Mouse (Mus musculus): ENCODE results near the gene Fam221a. TPM values are rescaled to one million over a fixed set of nuclear protein-coding genes. Genes with fewer than 3 reads are reported as not detected.

The Fam221a gene
- polyA plus RNA-seq (2016; fragmentation: Nextera tagmentation; extraction: Ambion mirVana): 3.5 and 5.8 TPM in 2 replicates

GRCm38 (mm10) chr6:49367159-49368054 lies at the start of gene Fam221a:
Gene Fam221a (plus strand): TSS chr6:49367739.
- peak; percentile 96 for DNase-seq (ENCODE audit: extremely low spot score, low spot score)
- peaks cover 8% of the 10 kb centered on the region for H3K27me3 ChIP-seq (ENCODE audit: poor library complexity, severe bottlenecking)
- peak within 1 kb of the TSS; percentile 86 for H3K27ac ChIP-seq
- H3K9me3 ChIP-seq: no peaks in the 10 kb centered on the region
- H3K36me3 ChIP-seq (replicated peaks): no peaks in the 10 kb centered on the region
- WGBS: 5% methylated on average over 46 of the region's 49 CpGs
- H3K4me1 ChIP-seq: peaks cover 22% of the 10 kb centered on the region
- H3K4me3 ChIP-seq: peak within 1 kb of the TSS; percentile 61

- WGBS: under 1% methylated on average over 47 of the region's 47 CpGs
- peaks cover 20% of the 10 kb centered on the region for H3K4me1 ChIP-seq
- no peaks in the 10 kb centered on the region for H3K36me3 ChIP-seq (replicated peaks)
- no peaks in the 10 kb centered on the region for H3K27me3 ChIP-seq (ENCODE audit: poor library complexity, severe bottlenecking)
- peak; percentile 98 for DNase-seq (ENCODE audit: extremely low spot score, low spot score)
- H3K27ac ChIP-seq: peak within 1 kb of the TSS; percentile 91
- peak within 1 kb of the TSS; percentile 72 for H3K4me3 ChIP-seq
- H3K9me3 ChIP-seq: no peaks in the 10 kb centered on the region
These were observed 48.5 kb upstream of the Fam221a start, which contains the start of gene Ccdc126 for GRCm38 (mm10) chr6:49318966-49319594. Gene Ccdc126 (plus strand): TSS chr6:49319274.

- DNase-seq (ENCODE audit: extremely low spot score, low spot score): no peak
- Histone ChIP-seq H3K4me3 (peak overlapping the region; percentile 72), H3K27me3 (ENCODE audit: poor library complexity, severe bottlenecking) (no peaks in the 10 kb centered on the region), H3K9me3 (no peaks in the 10 kb centered on the region), H3K4me1 (peaks cover 26% of the 10 kb centered on the region), H3K27ac (peak overlapping the region; percentile 91), H3K36me3 (replicated peaks) (no peaks in the 10 kb centered on the region)
- 16% methylated on average over 13 of the region's 13 CpGs for WGBS
These were observed 47.8 kb upstream of the Fam221a start for GRCm38 (mm10) chr6:49319595-49320315.

- H3K27ac ChIP-seq: no peak overlapping the region
- H3K4me3 ChIP-seq: no peak overlapping the region
- H3K27me3 ChIP-seq (ENCODE audit: poor library complexity, severe bottlenecking): no peaks in the 10 kb centered on the region
- peaks cover 26% of the 10 kb centered on the region for H3K4me1 ChIP-seq
- 85% methylated on average over 3 of the region's 3 CpGs for WGBS
- DNase-seq (ENCODE audit: extremely low spot score, low spot score): no peak
- H3K9me3 ChIP-seq: no peaks in the 10 kb centered on the region
- no peaks in the 10 kb centered on the region for H3K36me3 ChIP-seq (replicated peaks)
These were observed 46.2 kb upstream of the Fam221a start for GRCm38 (mm10) chr6:49321341-49321740.

- Histone ChIP-seq H3K4me1 (peaks cover 26% of the 10 kb centered on the region), H3K27me3 (ENCODE audit: poor library complexity, severe bottlenecking) (no peaks in the 10 kb centered on the region), H3K4me3 (no peak overlapping the region), H3K27ac (no peak overlapping the region), H3K36me3 (replicated peaks) (no peaks in the 10 kb centered on the region), H3K9me3 (no peaks in the 10 kb centered on the region)
- DNase-seq (ENCODE audit: extremely low spot score, low spot score): no peak
These were observed 45.5 kb upstream of the Fam221a start for GRCm38 (mm10) chr6:49322056-49322455.

GRCm38 (mm10) chr6:49322986-49323385 lies 44.6 kb upstream of the Fam221a start:
- Histone ChIP-seq H3K36me3 (replicated peaks) (no peaks in the 10 kb centered on the region), H3K4me1 (peaks cover 26% of the 10 kb centered on the region), H3K27ac (no peak overlapping the region), H3K4me3 (no peak overlapping the region), H3K9me3 (no peaks in the 10 kb centered on the region), H3K27me3 (ENCODE audit: poor library complexity, severe bottlenecking) (no peaks in the 10 kb centered on the region)
- DNase-seq (ENCODE audit: extremely low spot score, low spot score): no peak
- 61% methylated on average over 2 of the region's 2 CpGs for WGBS

- Histone ChIP-seq H3K4me3 (no peak overlapping the region), H3K27ac (peak overlapping the region; percentile 44; the same call in 1 of the 2 replicates), H3K27me3 (ENCODE audit: poor library complexity, severe bottlenecking) (no peaks in the 10 kb centered on the region), H3K9me3 (no peaks in the 10 kb centered on the region), H3K4me1 (peaks cover 20% of the 10 kb centered on the region), H3K36me3 (replicated peaks) (no peaks in the 10 kb centered on the region)
- WGBS: 58% methylated on average over 2 of the region's 2 CpGs
- no peak for DNase-seq (ENCODE audit: extremely low spot score, low spot score)
These were observed 43.0 kb upstream of the Fam221a start for GRCm38 (mm10) chr6:49324528-49324927.

- no peaks in the 10 kb centered on the region for H3K27me3 ChIP-seq (ENCODE audit: poor library complexity, severe bottlenecking)
- 83% methylated on average over 1 of the region's 1 CpGs for WGBS
- no peak for DNase-seq (ENCODE audit: extremely low spot score, low spot score)
These were observed 42.2 kb upstream of the Fam221a start for GRCm38 (mm10) chr6:49325294-49325693.

GRCm38 (mm10) chr6:49326846-49327245 lies 40.7 kb upstream of the Fam221a start:
- 87% methylated on average over 3 of the region's 3 CpGs for WGBS
- H3K9me3 ChIP-seq: no peaks in the 10 kb centered on the region
- DNase-seq (ENCODE audit: extremely low spot score, low spot score): no peak
- H3K27ac ChIP-seq: no peak overlapping the region
- H3K4me1 ChIP-seq: peaks cover 8% of the 10 kb centered on the region; the same call in 1 of the 2 replicates
- no peaks in the 10 kb centered on the region for H3K27me3 ChIP-seq (ENCODE audit: poor library complexity, severe bottlenecking)
- H3K36me3 ChIP-seq (replicated peaks): no peaks in the 10 kb centered on the region
- no peak overlapping the region for H3K4me3 ChIP-seq

More at GRCm38 (mm10) chr6:49325294-49325693, 42.2 kb upstream of the Fam221a start:
- no peaks in the 10 kb centered on the region for H3K36me3 ChIP-seq (replicated peaks)
- no peaks in the 10 kb centered on the region for H3K9me3 ChIP-seq
- no peak overlapping the region for H3K27ac ChIP-seq
- peaks cover 12% of the 10 kb centered on the region for H3K4me1 ChIP-seq
- H3K4me3 ChIP-seq: no peak overlapping the region

GRCm38 (mm10) chr6:49331369-49332059 lies 36.0 kb upstream of the Fam221a start:
- H3K36me3 ChIP-seq (replicated peaks): no peaks in the 10 kb centered on the region
- no peak overlapping the region for H3K27ac ChIP-seq
- no peaks in the 10 kb centered on the region for H3K9me3 ChIP-seq
- no peak for DNase-seq (ENCODE audit: extremely low spot score, low spot score)
- H3K27me3 ChIP-seq (ENCODE audit: poor library complexity, severe bottlenecking): no peaks in the 10 kb centered on the region
- WGBS: 84% methylated on average over 5 of the region's 5 CpGs
- H3K4me1 ChIP-seq: no peaks in the 10 kb centered on the region
- no peak overlapping the region for H3K4me3 ChIP-seq

GRCm38 (mm10) chr6:49332060-49332370 lies 35.5 kb upstream of the Fam221a start:
- no peak for DNase-seq (ENCODE audit: extremely low spot score, low spot score)
- H3K36me3 ChIP-seq (replicated peaks): no peaks in the 10 kb centered on the region
- no peaks in the 10 kb centered on the region for H3K9me3 ChIP-seq
- no peak overlapping the region for H3K27ac ChIP-seq
- peaks cover under 1% of the 10 kb centered on the region; the same call in 1 of the 2 replicates for H3K4me1 ChIP-seq
- H3K27me3 ChIP-seq (ENCODE audit: poor library complexity, severe bottlenecking): no peaks in the 10 kb centered on the region
- H3K4me3 ChIP-seq: no peak overlapping the region
- WGBS: 81% methylated on average over 13 of the region's 13 CpGs

GRCm38 (mm10) chr6:49338566-49338965 lies 29.0 kb upstream of the Fam221a start:
- Histone ChIP-seq H3K27me3 (ENCODE audit: poor library complexity, severe bottlenecking) (no peaks in the 10 kb centered on the region), H3K27ac (peak overlapping the region; percentile 56; the same call in 1 of the 2 replicates), H3K4me3 (peak overlapping the region; percentile 23), H3K36me3 (replicated peaks) (no peaks in the 10 kb centered on the region), H3K4me1 (peaks cover 16% of the 10 kb centered on the region), H3K9me3 (no peaks in the 10 kb centered on the region)
- WGBS: 14% methylated on average over 9 of the region's 9 CpGs
- peak; percentile 34 for DNase-seq (ENCODE audit: extremely low spot score, low spot score)
